Mouse (Mus musculus) lung, postnatal 0 days (tissue): Measurements from ENCODE around the gene Entpd8. TPM values are rescaled to one million over a fixed set of nuclear protein-coding genes. Genes with fewer than 3 reads are reported as not detected.

Experiments
- ATAC-seq: fragments of 200-750 bp; cut with Nextera tagmentation; 2 replicates; pipeline ENCODE4 v1.8.0; 2017; ENCODE audit warnings: moderate library complexity
- DNase-seq: peaks from one replicate; pipeline ENCODE4 v3.0.0-alpha.2; 2016; ENCODE audit warnings: low spot score
- H3K27ac ChIP-seq: fragments of 300-500 bp; sonication (generic); 2 replicates; pipeline ENCODE4 v1.5.1; 2014; ENCODE audit warnings: antibody characterized with exemption, mild to moderate bottlenecking, low read length, mixed read lengths
- H3K27me3 ChIP-seq: fragments of 300-500 bp; sonication (generic); replicated peaks from 2 replicates; pipeline ENCODE4 v1.6.1; 2014; ENCODE audit warnings: low read length, mixed read lengths; ENCODE audit not compliant: insufficient read depth
- H3K36me3 ChIP-seq: fragments of 300-500 bp; sonication (generic); 2 replicates; pipeline ENCODE4 v1.6.1; 2014; ENCODE audit warnings: low read length, mixed read lengths; ENCODE audit not compliant: insufficient read depth
- H3K4me1 ChIP-seq: fragments of 300-500 bp; sonication (generic); 2 replicates; pipeline ENCODE4 v1.6.1; 2014; ENCODE audit warnings: antibody characterized with exemption, low read depth, low read length, mixed read lengths; ENCODE audit not compliant: insufficient read depth
- H3K4me2 ChIP-seq: fragments of 300-500 bp; sonication (generic); replicated peaks from 2 replicates; pipeline ENCODE4 v1.6.1; 2014; ENCODE audit warnings: low read depth, mild to moderate bottlenecking, low read length, moderate library complexity, mixed read lengths
- H3K4me3 ChIP-seq: fragments of 300-500 bp; sonication (generic); 2 replicates; pipeline ENCODE4 v1.5.1; 2014; ENCODE audit warnings: low read depth, low read length
- H3K9ac ChIP-seq: fragments of 300-500 bp; sonication (generic); replicated peaks from 2 replicates; pipeline ENCODE4 v1.6.1; 2014; ENCODE audit warnings: low read depth, mild to moderate bottlenecking
- H3K9me3 ChIP-seq: fragments of 300-500 bp; sonication (generic); 2 replicates; pipeline ENCODE4 v1.6.1; 2016; ENCODE audit warnings: low read length, mixed read lengths
- CTCF ChIP-seq: IDR thresholded peaks from 2 replicates; pipeline ENCODE4 v1.5.1; 2016; ENCODE audit warnings: antibody characterized with exemption, mild to moderate bottlenecking
- EP300 ChIP-seq: IDR thresholded peaks from 2 replicates; pipeline ENCODE4 v1.6.1; 2016; ENCODE audit warnings: antibody characterized with exemption, mild to moderate bottlenecking, control low read depth
- WGBS: fragments of 180-500 bp; shearing (Covaris S2); extraction: QIAGEN DNeasy Blood & Tissue Kit; methylation state at CpG from one replicate; pipeline ENCODE4 v1.1.7; 2014; 5-methylcytosine and 5-hydroxymethylcytosine counted together
- polyA plus RNA-seq: library from polyadenylated mRNA; unstranded; fragments of >200 nt; fragmentation: Nextera tagmentation; extraction: Ambion mirVana; gene quantifications from 2 replicates; pipeline ENCODE4 v1.2.1, GENCODE M21; 2015

Entpd8 gene
- polyA plus RNA-seq, 1 experiment from 2014 or later: 3.4 TPM

DNA sequence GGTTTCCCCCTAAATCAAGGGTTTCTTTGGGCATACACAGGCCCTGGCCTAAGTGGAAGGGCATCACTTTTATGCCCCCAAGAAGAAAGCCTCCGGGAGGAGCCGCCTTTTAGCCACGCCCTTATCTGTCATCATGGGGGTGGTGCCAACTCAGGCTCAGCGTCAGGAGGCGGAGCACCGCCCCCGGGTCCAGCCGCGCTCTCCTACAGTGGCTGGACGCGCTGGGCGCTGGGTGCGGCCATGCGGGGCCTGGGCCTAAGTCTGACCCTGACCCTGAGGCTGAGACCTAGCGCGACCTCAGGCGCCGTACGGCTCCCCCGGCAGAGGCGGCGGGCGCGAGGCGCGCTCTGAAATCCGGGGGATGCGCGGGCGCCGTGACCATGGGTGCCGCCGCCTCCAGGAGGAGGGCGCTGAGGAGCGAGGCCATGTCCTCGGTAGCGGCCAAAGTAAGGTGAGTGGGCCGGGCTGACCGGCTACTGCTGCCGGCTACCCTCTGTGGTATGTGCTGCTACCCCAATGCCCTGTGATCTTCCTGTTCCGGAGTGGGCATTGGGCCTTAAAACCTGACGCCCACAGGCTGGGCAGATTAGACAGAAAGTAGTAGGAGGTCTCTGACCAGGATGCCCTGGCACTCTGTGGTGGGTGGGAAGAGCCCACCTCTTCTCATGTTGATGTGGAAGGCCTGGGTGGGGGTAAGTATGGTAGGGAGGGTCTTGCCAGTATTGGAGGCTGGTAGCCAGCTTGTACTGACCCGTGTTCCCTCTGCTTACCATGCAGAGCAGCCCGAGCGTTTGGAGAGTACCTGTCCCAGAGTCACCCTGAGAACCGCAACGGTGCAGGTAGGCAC is 25.7 kb upstream of the Entpd8 start, which contains the start of gene Nsmf:
TSS of gene Nsmf (plus strand) at position 135 of the 847 bp plus-strand sequence.
- Histone ChIP-seq H3K27ac (no peak within 1 kb of the TSS), H3K4me2 (peak within 1 kb of the TSS; percentile 85), H3K36me3 (no peaks in the 10 kb centered on the region), H3K27me3 (no peaks in the 10 kb centered on the region), H3K4me1 (peaks cover 7% of the 10 kb centered on the region; the same call in 1 of the 2 replicates), H3K9me3 (no peaks in the 10 kb centered on the region), H3K4me3 (peak within 1 kb of the TSS; percentile 65), H3K9ac (peak within 1 kb of the TSS; percentile 63)
- TF ChIP-seq CTCF (peak; percentile 42), EP300 (no peak)
- 3% methylated on average over 45 of the region's 47 CpGs for WGBS
- DNase-seq (peak; percentile 92), ATAC-seq (peak; percentile 97)

DNA sequence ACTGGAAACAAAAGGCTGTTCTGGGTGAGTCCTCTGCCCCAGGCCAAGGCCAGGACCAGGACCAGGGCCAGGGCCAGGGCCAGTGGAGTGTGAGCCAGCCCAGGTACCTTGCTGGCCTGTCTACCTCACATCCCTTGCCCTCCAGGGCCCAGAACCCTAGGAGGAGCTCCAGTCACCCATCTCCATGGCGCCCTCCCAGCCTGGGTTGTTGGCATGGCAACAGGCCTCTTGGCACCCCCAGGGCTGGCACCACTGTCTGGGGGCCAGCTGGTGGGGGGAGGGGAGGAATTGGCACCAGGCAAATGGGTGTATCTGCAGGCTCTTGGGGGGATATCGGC is 25.1 kb upstream of the Entpd8 start:
- ATAC-seq: no peak
- Histone ChIP-seq H3K27me3 (no peaks in the 10 kb centered on the region), H3K4me2 (peak overlapping the region; percentile 85), H3K9me3 (no peaks in the 10 kb centered on the region), H3K4me1 (peaks cover 7% of the 10 kb centered on the region; the same call in 1 of the 2 replicates), H3K4me3 (peak overlapping the region; percentile 65), H3K27ac (no peak overlapping the region), H3K36me3 (no peaks in the 10 kb centered on the region), H3K9ac (peak overlapping the region; percentile 63)
- TF ChIP-seq EP300 (no peak), CTCF (no peak)
- 60% methylated on average over 2 of the region's 2 CpGs for WGBS
- no peak for DNase-seq

DNA sequence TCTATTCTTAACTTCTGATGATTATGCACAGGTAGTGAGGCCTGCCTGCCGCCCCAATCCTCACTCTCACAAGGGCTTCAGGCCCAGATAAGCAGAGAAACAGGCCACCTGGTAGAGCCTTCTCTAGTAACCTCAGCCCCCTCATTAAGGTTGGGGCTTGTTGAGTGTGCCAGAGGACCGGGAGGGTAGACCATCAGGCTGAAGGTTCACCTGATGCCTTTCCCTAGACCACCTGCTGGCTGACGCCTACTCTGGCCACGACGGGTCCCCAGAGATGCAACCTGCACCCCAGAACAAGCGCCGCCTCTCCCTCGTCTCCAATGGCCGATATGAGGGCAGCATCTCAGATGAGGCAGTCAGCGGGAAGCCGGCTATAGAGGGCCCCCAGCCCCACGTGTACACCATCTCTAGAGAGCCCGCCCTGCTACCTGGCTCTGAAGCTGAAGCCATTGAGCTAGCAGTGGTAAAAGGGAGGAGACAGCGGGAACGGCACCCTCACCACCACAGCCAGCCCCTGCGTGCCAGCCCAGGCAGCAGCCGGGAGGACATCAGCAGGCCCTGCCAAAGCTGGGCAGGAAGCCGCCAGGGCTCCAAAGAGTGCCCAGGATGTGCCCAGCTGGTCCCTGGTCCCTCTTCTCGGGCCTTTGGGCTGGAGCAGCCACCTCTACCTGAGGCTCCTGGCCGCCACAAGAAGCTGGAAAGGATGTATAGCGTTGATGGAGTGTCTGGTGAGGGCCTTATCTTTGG is 24.5 kb upstream of the Entpd8 start:
- no peaks in the 10 kb centered on the region for H3K36me3 ChIP-seq
- no peak for DNase-seq
- peaks cover 7% of the 10 kb centered on the region; the same call in 1 of the 2 replicates for H3K4me1 ChIP-seq
- no peak overlapping the region for H3K9ac ChIP-seq
- 90% methylated on average over 19 of the region's 21 CpGs for WGBS
- ATAC-seq: no peak
- no peak overlapping the region for H3K27ac ChIP-seq
- peak overlapping the region; percentile 65; the same call in 1 of the 2 replicates for H3K4me3 ChIP-seq
- H3K9me3 ChIP-seq: no peaks in the 10 kb centered on the region
- no peaks in the 10 kb centered on the region for H3K27me3 ChIP-seq
- peak overlapping the region; percentile 85; the same call in 1 of the 2 replicates for H3K4me2 ChIP-seq
- TF ChIP-seq EP300 (no peak), CTCF (no peak)

DNA sequence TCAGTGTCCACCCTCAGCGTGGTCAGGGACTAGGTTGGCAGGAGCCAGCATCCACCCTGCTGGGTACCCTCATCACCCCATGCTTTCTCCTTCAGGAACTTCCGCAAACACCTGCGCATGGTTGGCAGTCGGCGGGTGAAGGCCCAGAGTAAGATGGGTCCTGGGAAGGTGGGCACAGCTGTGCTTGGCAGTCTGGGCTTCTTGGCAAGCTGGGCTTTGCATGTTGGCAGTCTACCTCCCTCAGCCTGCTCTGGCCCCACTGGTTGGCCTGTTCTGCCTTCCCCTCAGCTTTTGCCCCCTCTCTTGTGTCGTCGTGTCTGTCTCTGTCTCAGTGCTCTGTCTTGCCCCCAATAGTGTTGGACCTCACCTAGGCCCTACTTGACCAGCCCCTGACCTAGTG is 21.2 kb upstream of the Entpd8 start:
- Histone ChIP-seq H3K27ac (no peak overlapping the region), H3K9me3 (no peaks in the 10 kb centered on the region), H3K36me3 (no peaks in the 10 kb centered on the region), H3K27me3 (no peaks in the 10 kb centered on the region), H3K4me1 (peaks cover 7% of the 10 kb centered on the region; the same call in 1 of the 2 replicates), H3K9ac (no peak overlapping the region), H3K4me2 (no peak overlapping the region), H3K4me3 (no peak overlapping the region)
- 80% methylated on average over 7 of the region's 7 CpGs for WGBS
- DNase-seq (no peak), ATAC-seq (no peak)
- TF ChIP-seq CTCF (no peak), EP300 (no peak)

DNA sequence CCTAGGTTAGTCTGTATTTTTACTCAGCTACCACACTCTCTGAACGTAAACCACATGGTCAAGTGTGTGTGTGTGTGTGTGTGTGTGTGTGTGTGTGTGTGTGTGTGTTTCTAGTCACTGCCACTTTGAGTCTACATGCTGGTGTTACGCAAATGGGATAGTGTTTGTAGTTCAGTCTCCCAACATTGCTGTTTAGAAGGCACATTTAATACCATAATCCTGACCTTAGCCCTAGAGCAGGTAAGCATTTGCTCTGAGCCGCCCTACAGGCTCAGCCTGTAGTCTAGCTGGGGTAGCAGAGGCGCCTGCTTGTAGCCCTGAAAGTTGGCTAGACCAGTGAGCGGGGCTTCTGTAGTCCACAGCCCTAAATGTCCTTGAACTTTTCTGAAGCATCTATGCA is 16.6 kb upstream of the Entpd8 start:
- no peak for ATAC-seq
- H3K27me3 ChIP-seq: no peaks in the 10 kb centered on the region
- DNase-seq: no peak
- WGBS: 90% methylated on average over 5 of the region's 5 CpGs
- no peak overlapping the region for H3K9ac ChIP-seq
- no peak overlapping the region for H3K4me2 ChIP-seq
- no peak overlapping the region for H3K27ac ChIP-seq
- H3K9me3 ChIP-seq: no peaks in the 10 kb centered on the region
- no peak overlapping the region for H3K4me3 ChIP-seq
- no peak for TF ChIP-seq EP300
- TF ChIP-seq CTCF: no peak
- H3K36me3 ChIP-seq: no peaks in the 10 kb centered on the region
- no peaks in the 10 kb centered on the region for H3K4me1 ChIP-seq

DNA sequence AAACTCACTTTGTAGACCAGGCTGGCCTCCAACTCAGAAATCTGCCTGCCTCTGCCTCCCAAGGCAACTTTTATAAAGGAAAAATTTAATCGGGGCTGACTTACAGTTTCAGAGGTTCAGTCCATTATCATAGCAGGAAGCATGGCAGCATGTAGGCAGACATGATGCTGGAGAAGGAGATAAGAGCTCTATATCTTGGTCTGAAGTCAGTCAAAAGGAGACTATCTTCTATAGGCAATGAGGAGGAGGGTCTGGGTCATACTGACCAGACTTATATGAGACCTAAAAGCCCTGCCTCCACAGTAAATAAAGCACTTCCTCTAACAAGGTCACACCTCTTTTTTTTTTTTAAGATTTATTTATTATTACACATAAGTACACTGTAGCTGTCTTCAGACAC is 15.8 kb upstream of the Entpd8 start:
- H3K4me3 ChIP-seq: no peak overlapping the region
- H3K36me3 ChIP-seq: no peaks in the 10 kb centered on the region
- TF ChIP-seq EP300: no peak
- TF ChIP-seq CTCF: no peak
- H3K27ac ChIP-seq: no peak overlapping the region
- H3K4me1 ChIP-seq: no peaks in the 10 kb centered on the region
- no peak overlapping the region for H3K9ac ChIP-seq
- no peak overlapping the region for H3K4me2 ChIP-seq
- ATAC-seq (no peak), DNase-seq (no peak)
- H3K27me3 ChIP-seq: no peaks in the 10 kb centered on the region
- no peaks in the 10 kb centered on the region for H3K9me3 ChIP-seq
- 97% methylated on average over 1 of the region's 1 CpGs for WGBS
